Mouse (Mus musculus): ENCODE data around the gene Ahnak2.

GRCm38 (mm10) chr12:112819057-112819662 lies 16.7 kb upstream of the Ahnak2 start:
- TF ChIP-seq EP300 (IDR thresholded peaks at IDR 0.05; ENCODE audit: insufficient read depth, low read depth, low read length), result no peak
- no peak for TF ChIP-seq POLR2A (IDR thresholded peaks at IDR 0.05; ENCODE audit: insufficient read depth, low read length)
